Mouse (Mus musculus) kidney, adult 18-20 months (tissue): ENCODE results near the gene Tnrc6c.

Experiments used
- DNase-seq: peaks from one replicate; pipeline ENCODE4 v3.0.0; 2021

Tnrc6c gene

GRCm38 (mm10) chr11:117653491-117654351 is at the start of gene Tnrc6c:
Gene Tnrc6c (plus strand): TSS chr11:117654289.
- no peak for DNase-seq

GRCm38 (mm10) chr11:117606137-117606536 is 48.0 kb upstream of the Tnrc6c start:
- no peak for DNase-seq

DNA sequence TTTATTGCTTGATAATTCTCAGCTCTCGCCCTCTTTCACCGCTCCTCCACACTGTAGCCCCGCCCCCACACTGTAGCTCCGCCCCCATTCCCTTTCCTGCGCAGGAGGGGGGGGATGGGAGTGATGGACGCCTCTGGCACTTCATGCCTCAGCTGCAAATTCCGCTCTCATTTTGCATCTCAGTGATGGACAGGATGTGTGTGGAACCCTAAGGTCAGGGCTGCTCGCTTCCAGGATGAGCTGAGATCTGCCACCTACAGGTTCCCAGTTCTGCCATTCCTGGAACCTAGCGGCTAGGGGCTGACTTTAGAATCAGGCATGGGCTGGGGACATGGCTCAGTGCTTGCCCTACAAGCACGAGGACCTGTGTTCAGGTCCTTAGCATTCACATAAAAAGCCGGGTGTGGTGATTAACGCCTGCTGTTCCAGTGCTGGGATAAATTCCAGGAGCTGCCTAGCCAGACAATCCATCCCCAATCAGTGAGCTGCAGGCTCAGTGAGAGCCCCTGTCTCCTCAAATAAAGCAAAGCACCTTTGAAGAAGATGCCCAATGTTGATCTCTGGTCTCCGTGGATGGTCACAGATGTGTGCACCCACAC is 47.4 kb upstream of the Tnrc6c start:
- DNase-seq: peak; percentile 47

GRCm38 (mm10) chr11:117608141-117608789 is 45.8 kb upstream of the Tnrc6c start:
- no peak for DNase-seq

GRCm38 (mm10) chr11:117608976-117609375 is 45.1 kb upstream of the Tnrc6c start:
- no peak for DNase-seq

DNA sequence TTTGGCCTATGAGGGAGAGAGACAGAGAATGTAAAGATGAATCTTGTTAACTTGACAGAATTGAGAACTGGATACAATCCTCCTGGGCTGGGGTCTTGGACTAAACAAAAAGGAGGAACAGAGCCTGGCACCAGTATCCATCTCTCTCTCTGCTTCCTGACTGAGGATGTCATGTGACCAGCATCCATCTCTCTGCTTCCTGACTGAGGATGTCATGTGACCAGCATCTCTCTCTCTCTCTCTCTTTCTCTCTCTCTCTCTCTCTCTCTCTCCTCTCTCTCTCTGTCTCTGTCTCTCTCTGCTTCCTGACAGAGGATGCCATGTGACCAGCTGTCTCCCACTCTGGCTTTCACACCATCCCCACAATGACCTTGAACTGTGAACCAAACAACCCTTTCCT is 43.5 kb upstream of the Tnrc6c start:
- DNase-seq: no peak

DNA sequence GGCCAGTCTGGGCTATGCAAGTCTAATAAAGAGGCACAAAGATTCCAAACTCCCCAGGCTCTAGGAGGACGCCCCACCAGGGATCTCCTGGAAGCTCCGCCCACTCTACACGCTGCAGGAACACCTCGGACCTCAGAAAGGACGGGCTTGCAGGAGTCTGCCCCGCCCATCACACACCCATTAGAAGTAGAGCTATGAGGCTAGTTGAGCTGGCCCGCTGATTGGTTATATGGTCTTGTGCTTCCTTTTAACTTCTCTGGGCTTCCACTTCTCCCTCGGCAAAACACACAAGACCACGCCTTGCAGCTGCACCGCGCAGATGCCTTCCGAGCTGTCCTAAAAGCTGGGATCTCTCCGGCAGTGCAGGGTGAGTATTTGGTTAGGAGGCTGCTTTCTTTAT is 43.0 kb upstream of the Tnrc6c start:
- DNase-seq: peak; percentile 64

DNA sequence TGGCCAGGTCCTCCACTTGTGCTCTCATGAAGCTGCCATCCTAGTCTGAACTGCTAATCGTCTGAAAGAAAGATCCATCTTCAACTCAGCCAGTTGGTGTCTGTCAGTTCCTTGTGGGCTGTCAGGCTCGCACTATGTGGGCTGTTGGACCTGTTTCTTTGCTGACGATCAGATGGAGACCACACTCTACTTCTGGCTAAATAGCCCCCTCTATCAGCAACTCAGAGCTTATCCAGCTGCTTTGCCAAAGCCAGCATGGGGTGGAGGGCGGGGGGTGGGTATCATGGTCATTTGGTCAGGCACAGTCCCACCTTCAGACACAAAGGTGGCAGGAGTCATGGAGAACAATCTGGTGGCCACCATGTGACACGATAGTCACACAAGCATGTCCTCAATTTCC is 42.2 kb upstream of the Tnrc6c start:
- DNase-seq: no peak

DNA sequence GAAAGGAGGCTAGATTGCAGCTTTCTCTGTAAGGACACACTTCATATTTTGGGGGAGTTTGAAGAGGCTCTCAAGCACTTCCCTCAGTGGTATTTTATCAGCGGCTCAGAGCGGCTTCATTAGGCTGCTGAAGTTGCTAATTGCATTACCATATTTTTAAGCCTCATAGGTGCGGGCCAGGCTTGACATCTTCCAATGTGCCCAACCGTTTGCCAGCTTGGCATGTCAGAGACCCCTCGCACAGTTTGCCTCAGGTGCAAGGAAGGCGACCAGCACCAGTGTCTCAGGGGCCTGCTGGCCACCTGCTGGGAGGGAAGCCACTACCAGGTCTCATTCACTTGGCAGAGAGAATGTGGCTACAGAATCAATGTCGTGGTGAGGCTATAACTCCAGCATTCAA is 41.2 kb upstream of the Tnrc6c start:
- no peak for DNase-seq

DNA sequence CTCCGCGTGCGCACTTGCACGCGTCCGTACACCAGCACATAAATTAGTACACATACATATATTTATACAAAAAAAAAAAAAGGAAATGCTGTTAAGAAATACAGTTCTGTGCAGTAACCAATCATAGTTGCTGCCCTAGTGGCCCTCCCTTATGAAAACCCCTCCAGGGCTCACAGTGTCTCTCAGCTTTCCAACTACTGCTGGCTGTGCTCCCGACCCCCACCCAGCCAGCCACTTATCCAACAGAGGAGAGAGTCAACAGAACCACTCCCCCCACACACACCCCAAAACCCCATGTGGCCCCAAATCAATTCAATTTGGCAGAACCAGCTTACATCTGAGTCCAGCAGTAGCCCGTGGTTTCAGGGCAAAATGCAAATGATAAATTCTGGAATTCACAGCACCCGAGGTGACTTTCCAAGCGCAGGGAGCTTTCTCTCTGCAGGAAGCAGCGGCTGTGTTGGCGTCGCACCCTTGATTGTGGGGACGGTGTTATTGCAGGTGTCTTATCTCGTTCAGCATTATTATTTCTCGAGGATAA is 36.7 kb upstream of the Tnrc6c start:
- no peak for DNase-seq

- peak; percentile 38 for DNase-seq
Measured at GRCm38 (mm10) chr11:117618214-117618613, 35.9 kb upstream of the Tnrc6c start.

- peak; percentile 39 for DNase-seq
Measured at GRCm38 (mm10) chr11:117618774-117619173, 35.3 kb upstream of the Tnrc6c start.

GRCm38 (mm10) chr11:117619581-117619980 is 34.5 kb upstream of the Tnrc6c start:
- no peak for DNase-seq

DNA sequence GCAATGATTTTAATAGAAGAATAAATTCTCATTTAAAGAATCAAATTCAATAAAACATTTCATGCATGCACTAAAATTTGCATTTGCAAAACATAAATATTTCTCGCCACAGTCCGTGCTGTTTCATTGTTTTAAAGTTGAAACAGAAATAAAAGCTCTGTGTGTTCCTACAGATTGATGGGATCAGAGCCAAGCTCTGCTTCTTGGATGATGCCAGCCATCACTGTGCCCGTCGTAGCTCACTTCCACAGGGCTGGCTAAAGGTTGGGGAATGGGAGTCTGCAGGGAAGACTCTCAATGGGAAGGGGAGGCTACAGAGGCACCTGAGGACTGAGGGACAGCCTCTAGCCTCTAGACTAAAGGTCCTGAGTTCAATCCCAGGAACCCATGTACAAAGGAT is 28.9 kb upstream of the Tnrc6c start:
- DNase-seq: no peak

DNA sequence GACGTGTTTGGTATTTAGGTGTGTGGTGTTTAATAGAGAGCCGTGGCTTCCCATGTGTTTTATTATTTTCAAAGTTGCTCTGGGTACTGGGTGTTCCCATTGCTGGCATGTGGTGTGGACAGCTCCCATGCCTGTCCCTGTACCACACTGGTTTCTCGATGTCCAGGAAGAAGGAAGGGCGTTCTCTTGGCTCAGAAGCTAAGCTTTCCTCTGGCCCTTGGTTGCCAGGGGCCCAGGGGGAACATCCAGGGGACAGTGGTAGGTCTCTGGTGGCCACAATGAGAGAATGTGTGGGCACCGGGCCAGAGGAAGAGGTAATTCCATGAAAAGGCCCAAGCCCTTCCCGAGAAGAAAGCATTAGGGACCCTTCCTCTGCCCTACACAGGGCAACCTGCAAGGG is 27.5 kb upstream of the Tnrc6c start:
- DNase-seq: peak; percentile 60

GRCm38 (mm10) chr11:117627060-117627562 is 27.0 kb upstream of the Tnrc6c start:
- DNase-seq: no peak

DNA sequence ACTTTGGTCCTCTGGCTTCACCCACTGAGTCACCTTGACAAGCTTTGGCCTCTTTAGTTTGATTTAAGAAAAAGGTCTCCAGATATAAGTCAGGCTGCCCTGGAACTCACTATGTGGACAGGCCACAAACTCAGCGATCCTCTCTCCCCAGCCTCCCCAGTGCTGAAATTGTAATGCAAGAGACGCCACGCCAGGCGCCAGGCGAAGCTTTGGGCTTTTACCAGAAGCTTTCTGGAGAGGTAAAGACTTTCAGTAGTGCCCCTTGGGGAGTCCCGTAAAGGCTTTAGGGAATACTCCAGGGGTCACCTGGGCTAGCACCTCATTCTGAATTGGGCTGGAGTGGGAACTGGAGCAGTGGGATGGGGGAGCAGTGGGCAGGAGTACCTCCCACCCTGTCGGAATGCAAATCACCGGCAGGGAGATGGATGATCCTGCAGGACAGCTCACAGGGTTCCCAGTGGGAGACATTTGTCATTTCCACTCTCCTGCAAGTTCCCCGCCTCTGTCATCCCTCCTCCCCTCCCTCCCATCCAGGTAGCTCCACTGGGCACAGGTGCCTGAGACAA is 26.3 kb upstream of the Tnrc6c start:
- no peak for DNase-seq

GRCm38 (mm10) chr11:117628312-117628779 is 25.7 kb upstream of the Tnrc6c start:
- no peak for DNase-seq

DNA sequence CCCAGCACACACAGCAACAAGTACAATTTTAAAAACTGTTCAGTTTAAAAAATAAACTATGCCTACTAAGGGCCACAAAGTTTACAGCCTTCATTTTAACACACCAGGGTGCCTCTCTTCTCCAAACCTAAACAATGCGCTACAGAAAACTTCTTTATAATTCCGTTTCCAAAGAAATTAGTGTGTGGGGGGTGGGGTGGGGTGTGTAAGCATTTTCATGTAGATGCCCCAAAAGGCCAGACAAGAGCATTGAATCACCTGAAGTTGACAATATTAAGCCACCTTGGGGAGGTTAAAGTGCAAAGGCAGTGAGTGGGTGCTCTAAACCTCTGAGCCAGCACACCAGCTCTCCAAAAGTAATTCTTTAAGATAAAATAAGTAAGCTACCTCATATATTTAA is 24.2 kb upstream of the Tnrc6c start:
- DNase-seq: no peak

GRCm38 (mm10) chr11:117630868-117631565 is 23.1 kb upstream of the Tnrc6c start:
- DNase-seq: no peak

DNA sequence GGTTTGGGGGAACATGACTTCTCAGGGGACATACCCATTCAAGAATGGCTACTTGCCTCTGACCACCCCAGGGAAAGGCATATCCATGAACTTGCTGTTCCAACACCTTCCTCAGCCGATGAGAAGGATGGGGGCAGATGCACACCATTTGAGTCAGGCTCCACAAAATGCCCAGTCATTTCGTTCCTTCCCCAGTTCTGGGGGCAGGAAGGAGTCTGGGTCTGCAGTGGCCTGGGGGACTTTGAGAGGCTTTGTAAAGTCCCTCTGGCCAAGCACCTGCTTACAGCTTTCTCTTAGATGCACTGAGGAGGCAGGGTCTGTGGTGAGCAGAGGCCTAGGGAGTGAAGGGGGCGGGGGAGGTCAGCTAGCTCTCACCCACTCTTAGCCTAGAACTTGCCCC is 20.8 kb upstream of the Tnrc6c start:
- no peak for DNase-seq

DNA sequence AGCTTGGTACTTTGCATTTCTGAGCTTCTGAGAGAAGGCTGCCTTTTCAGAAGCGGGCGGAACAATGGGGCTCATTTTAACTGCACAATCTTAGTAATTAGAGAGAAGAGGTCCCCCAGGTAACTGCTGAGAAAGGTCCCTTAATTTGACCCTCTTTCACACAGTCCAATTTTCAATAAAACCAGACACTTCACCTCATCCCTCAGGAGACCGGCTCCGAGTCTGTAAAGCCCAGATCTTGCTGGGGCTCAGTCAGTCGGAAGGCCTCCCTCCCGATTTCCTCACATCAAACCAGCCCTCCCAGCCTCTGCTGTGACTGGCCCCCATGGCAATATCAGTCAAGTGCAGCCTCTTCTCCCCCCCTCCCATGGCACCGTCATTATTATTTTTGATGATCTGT is 15.7 kb upstream of the Tnrc6c start:
- DNase-seq: no peak
